Mouse (Mus musculus) liver, adult (tissue): ENCODE results near the gene Tapt1.

Source experiments
- GATA4 ChIP-seq: IDR thresholded peaks from 2 replicates; pipeline ENCODE4 v1.6.1; 2014; ENCODE audit warnings: mild to moderate bottlenecking, low read length; ENCODE audit not compliant: insufficient replicate concordance

Tapt1 gene

GRCm38 (mm10) chr5:44241726-44242125, 15.3 kb upstream of the Tapt1 start:
- TF ChIP-seq GATA4: peak; percentile 77; the same call in 1 of the 2 replicates

GRCm38 (mm10) chr5:44239187-44240136, 13.0 kb upstream of the Tapt1 start:
- TF ChIP-seq GATA4: peak; percentile 81

- no peak for TF ChIP-seq GATA4
Observed at GRCm38 (mm10) chr5:44238201-44238600, 11.8 kb upstream of the Tapt1 start.

GRCm38 (mm10) chr5:44234606-44235005, 8.2 kb upstream of the Tapt1 start:
- TF ChIP-seq GATA4: no peak

- no peak for TF ChIP-seq GATA4
Observed at GRCm38 (mm10) chr5:44233933-44234332, 7.5 kb upstream of the Tapt1 start.

- TF ChIP-seq GATA4: no peak
Observed at GRCm38 (mm10) chr5:44228756-44229155, 2.3 kb upstream of the Tapt1 start.

- TF ChIP-seq GATA4: no peak
Observed at GRCm38 (mm10) chr5:44228323-44228722, 1.9 kb upstream of the Tapt1 start.

GRCm38 (mm10) chr5:44227462-44227840, 1.0 kb upstream of the Tapt1 start:
- no peak for TF ChIP-seq GATA4

- no peak for TF ChIP-seq GATA4
Observed at GRCm38 (mm10) chr5:44225911-44226520, 410 bp downstream of the Tapt1 start.

GRCm38 (mm10) chr5:44224916-44225600, 1.4 kb downstream of the Tapt1 start:
- no peak for TF ChIP-seq GATA4

GRCm38 (mm10) chr5:44224251-44224650, 2.2 kb downstream of the Tapt1 start:
- no peak for TF ChIP-seq GATA4

GRCm38 (mm10) chr5:44223341-44223881, 3.0 kb downstream of the Tapt1 start:
- TF ChIP-seq GATA4: no peak

GRCm38 (mm10) chr5:44220430-44220829, 6.0 kb downstream of the Tapt1 start:
- no peak for TF ChIP-seq GATA4

- no peak for TF ChIP-seq GATA4
Observed at GRCm38 (mm10) chr5:44219871-44220270, 6.6 kb downstream of the Tapt1 start.

GRCm38 (mm10) chr5:44218483-44218882, 7.9 kb downstream of the Tapt1 start:
- no peak for TF ChIP-seq GATA4

- TF ChIP-seq GATA4: no peak
Observed at GRCm38 (mm10) chr5:44217685-44218041, 8.8 kb downstream of the Tapt1 start.

- TF ChIP-seq GATA4: no peak
Observed at GRCm38 (mm10) chr5:44217041-44217684, 9.3 kb downstream of the Tapt1 start.
